Mouse (Mus musculus): ENCODE measurements around the gene Tank.

- TF ChIP-seq CTCF (IDR thresholded peaks at IDR 0.05; ENCODE audit: borderline replicate concordance, control insufficient read depth, extremely low read depth, insufficient read depth, low read length, poor library complexity) (no peak), POLR2A (IDR thresholded peaks at IDR 0.05; ENCODE audit: control insufficient read depth, extremely low read depth, insufficient read depth, low read length, poor library complexity) (no peak)
Measured at GRCm38 (mm10) chr2:61635099-61635498, 56.7 kb downstream of the Tank start.

Measured in thymus, adult 2 months (tissue).